Mouse (Mus musculus) macrophage (primary cell): ENCODE data around the gene Kcnh2. TPM values are rescaled to one million over a fixed set of nuclear protein-coding genes. Genes with fewer than 3 reads are reported as not detected.

ENCODE experiments used
- H3K27ac ChIP-seq: fragments of 350-480 bp; formaldehyde crosslinking; 2 replicates; pipeline ENCODE4 v1.9.0; 2021
- H3K36me3 ChIP-seq: fragments of 350-480 bp; formaldehyde crosslinking; 2 replicates; pipeline ENCODE4 v1.9.0; 2021; ENCODE audit errors: inconsistent target
- H3K4me3 ChIP-seq: fragments of 350-480 bp; formaldehyde crosslinking; 2 replicates; pipeline ENCODE4 v1.9.0; 2021; ENCODE audit errors: inconsistent target
- H3K79me2 ChIP-seq: fragments of 350-480 bp; formaldehyde crosslinking; 2 replicates; pipeline ENCODE4 v1.9.0; 2021; ENCODE audit errors: inconsistent target
- WGBS: methylation state at CpG from one replicate; pipeline ENCODE4 v1.1.7; 2026; ENCODE audit warnings: inconsistent platforms; ENCODE audit not compliant: missing documents; 5-methylcytosine and 5-hydroxymethylcytosine counted together
- polyA plus RNA-seq: library from polyadenylated mRNA; stranded (reverse); fragments of 250-400 nt; gene quantifications from 3 replicates; pipeline ENCODE4 v1.2.4, GENCODE M21; 2018; ENCODE audit warnings: inconsistent platforms

Kcnh2 gene
- polyA plus RNA-seq, 1 experiment from 2014 or later: not detected

DNA sequence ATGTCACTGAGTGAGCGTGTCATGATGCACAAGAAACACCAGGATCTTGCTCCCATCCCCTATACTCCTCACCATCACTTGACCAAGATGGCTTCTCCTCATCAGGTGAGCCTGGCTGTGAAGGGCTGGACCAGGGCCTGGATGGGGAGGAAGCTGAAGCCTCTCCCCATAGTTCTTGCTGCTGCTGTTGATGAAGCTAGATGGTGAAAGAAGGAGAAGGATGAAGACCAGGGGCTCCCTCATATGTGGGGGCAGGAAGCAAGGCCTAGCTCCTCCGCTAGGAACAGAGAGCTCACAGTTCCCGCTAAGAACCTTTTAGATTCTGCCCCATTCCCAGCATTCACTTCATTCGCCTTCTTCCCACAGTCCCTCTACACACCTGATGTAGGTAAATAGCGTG is 34.0 kb upstream of the Kcnh2 start:
- H3K79me2 ChIP-seq: no peaks in the 10 kb centered on the region
- H3K4me3 ChIP-seq: no peak overlapping the region
- H3K27ac ChIP-seq: no peak overlapping the region
- WGBS: 98% methylated on average over 5 of the region's 5 CpGs
- H3K36me3 ChIP-seq: no peaks in the 10 kb centered on the region

DNA sequence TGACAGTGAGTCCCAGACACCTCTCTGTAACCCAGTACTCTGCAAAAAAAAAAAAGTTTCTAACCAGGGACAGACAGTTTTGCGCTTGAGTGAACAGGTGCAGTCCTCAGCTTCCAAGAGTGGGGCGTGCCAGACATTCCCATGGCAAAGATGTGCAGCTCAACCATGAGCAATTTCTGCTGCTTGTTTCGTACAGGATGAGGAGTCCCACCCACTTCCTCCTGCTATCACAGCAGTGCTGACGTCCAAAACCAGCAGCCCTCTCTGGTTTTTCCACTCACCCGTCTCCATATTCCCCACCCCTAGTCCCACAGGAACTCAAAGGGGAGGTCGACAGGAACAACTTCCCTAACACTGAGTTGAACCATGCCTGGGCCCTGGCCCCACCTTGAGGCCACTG is 33.0 kb upstream of the Kcnh2 start:
- H3K4me3 ChIP-seq: no peak overlapping the region
- WGBS: 29% methylated on average over 6 of the region's 6 CpGs

GRCm38 (mm10) chr5:24383026-24383859 is 31.8 kb upstream of the Kcnh2 start:
- Histone ChIP-seq H3K79me2 (no peaks in the 10 kb centered on the region), H3K27ac (peak overlapping the region; percentile 34), H3K36me3 (no peaks in the 10 kb centered on the region), H3K4me3 (peak overlapping the region; percentile 20)
- WGBS: 13% methylated on average over 33 of the region's 34 CpGs

More for the DNA sequence above, 33.0 kb upstream of the Kcnh2 start:
- H3K36me3 ChIP-seq: no peaks in the 10 kb centered on the region
- no peaks in the 10 kb centered on the region for H3K79me2 ChIP-seq
- H3K27ac ChIP-seq: peak overlapping the region; percentile 34

GRCm38 (mm10) chr5:24381988-24382387 is 30.6 kb upstream of the Kcnh2 start:
- WGBS: 75% methylated on average over 2 of the region's 2 CpGs
- H3K79me2 ChIP-seq: no peaks in the 10 kb centered on the region
- no peak overlapping the region for H3K27ac ChIP-seq
- no peak overlapping the region for H3K4me3 ChIP-seq
- H3K36me3 ChIP-seq: no peaks in the 10 kb centered on the region

GRCm38 (mm10) chr5:24381486-24381885 is 30.1 kb upstream of the Kcnh2 start:
- Histone ChIP-seq H3K36me3 (no peaks in the 10 kb centered on the region), H3K4me3 (no peak overlapping the region), H3K79me2 (no peaks in the 10 kb centered on the region), H3K27ac (no peak overlapping the region)
- WGBS: 85% methylated on average over 6 of the region's 6 CpGs

DNA sequence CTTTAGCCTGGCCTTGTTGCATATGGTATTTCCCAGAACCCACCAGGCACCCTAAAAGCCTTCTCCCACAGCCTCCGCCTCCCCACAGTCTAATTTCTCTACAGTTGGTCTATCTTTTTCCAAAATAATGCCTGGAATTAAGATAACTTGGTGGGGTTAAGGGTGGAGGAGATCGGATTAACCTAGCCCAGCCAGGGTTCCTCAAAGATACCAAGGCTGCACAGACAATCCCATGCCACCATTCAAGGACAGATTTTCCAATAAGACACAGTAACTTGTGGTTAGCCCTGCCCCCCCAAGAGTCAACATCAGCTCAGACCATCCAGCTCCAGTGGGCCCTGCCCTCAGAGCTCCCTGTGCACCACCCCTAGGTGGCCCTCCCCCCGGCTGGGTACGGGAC is 29.1 kb upstream of the Kcnh2 start:
- 77% methylated on average over 4 of the region's 4 CpGs for WGBS
- Histone ChIP-seq H3K79me2 (no peaks in the 10 kb centered on the region), H3K36me3 (no peaks in the 10 kb centered on the region), H3K4me3 (no peak overlapping the region), H3K27ac (no peak overlapping the region)

GRCm38 (mm10) chr5:24379501-24379900 is 28.1 kb upstream of the Kcnh2 start:
- 90% methylated on average over 4 of the region's 4 CpGs for WGBS
- no peak overlapping the region for H3K27ac ChIP-seq
- no peak overlapping the region for H3K4me3 ChIP-seq
- no peaks in the 10 kb centered on the region for H3K79me2 ChIP-seq
- H3K36me3 ChIP-seq: no peaks in the 10 kb centered on the region

DNA sequence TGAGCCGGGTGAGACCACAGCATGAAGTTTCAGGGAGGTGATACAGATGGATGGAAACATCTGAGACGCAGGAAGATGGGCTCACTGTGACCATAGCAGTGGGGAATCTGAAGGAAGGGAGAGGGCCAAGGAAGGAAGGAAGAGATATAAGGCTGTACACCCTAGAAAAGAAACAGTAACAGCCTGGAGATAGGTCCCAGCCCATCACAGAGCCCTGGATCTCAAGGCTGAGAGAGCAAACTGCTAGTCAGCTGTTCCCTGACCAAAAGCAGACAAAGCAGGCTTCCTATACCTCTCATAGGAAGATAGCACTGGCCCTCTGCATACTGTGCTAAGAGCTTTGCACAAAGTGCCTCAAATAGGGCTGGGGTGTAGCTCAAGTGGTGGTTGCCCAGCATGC is 27.3 kb upstream of the Kcnh2 start:
- 100% methylated on average over 2 of the region's 2 CpGs for WGBS
- no peaks in the 10 kb centered on the region for H3K79me2 ChIP-seq
- no peak overlapping the region for H3K4me3 ChIP-seq
- no peaks in the 10 kb centered on the region for H3K36me3 ChIP-seq
- no peak overlapping the region for H3K27ac ChIP-seq

DNA sequence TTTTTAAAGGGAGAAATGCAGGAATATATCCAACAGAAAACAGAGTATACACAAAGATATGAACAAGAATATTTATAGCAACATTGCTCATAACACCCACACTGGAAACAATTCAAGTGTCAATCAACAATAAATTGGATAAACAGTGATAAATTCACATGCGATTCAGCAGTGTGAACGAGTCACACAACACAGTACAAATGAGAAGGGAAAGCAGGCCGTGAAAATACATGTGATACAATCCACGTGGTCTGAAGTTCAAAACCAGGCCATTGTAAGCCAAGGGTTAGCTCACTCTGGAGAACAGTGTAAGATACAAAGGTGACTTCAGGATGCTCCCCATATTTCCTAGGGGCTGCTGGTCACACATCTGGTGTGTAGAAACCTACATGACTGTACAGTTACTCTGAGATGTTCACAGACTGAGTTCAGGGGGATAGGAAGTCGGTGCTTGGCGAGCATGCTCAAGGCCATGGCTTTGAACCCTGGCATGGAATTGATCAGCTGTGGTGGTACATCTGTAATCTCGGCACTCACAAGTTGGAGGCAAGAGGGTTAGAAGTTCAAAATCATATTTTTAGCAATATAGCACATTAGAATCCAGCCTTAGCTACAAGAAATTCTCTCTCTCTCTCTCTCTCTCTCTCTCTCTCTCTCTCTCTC is 23.4 kb upstream of the Kcnh2 start:
- no peak overlapping the region for H3K27ac ChIP-seq
- 88% methylated on average over 7 of the region's 7 CpGs for WGBS
- no peak overlapping the region for H3K4me3 ChIP-seq
- no peaks in the 10 kb centered on the region for H3K79me2 ChIP-seq
- no peaks in the 10 kb centered on the region for H3K36me3 ChIP-seq

DNA sequence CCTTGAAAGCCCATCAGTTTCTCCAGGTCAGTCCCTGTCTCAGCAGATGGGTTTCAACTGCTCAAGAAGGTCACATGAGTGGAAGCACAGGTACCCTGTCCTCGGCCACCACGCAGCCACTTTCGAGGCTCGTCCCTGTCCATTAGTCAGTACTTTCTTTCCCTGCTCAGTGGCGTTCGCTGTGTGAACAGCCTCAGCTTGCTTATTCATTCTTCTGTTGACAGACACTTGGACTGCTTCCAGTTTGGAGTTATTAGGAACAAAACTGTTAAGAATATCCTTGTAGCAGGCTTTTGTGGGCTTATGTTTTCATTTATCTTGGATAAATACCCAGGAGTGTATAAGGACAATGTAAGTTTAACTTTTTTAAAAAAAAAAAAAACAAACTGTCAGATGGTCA is 22.8 kb upstream of the Kcnh2 start:
- 22% methylated on average over 6 of the region's 6 CpGs for WGBS
- no peak overlapping the region for H3K4me3 ChIP-seq
- no peaks in the 10 kb centered on the region for H3K79me2 ChIP-seq
- no peak overlapping the region for H3K27ac ChIP-seq
- H3K36me3 ChIP-seq: no peaks in the 10 kb centered on the region

DNA sequence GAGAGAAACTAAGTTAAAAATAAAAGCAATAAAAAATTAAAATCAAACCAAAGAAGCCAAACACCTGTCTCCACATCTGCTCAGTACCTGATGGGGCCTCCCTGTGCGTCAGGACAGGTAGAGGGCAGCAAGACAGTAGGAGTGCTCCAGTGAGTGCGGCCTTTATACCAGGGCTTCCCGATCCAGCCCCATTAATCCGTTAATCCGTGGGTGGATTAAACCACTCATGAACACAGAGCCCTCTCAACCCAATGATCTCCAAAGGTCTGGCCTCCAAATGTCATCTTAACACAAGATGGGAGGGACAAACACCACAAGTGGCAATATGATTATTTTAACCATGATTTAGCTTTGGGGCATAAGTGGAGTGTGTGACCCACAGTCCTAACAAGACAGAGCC is 22.4 kb upstream of the Kcnh2 start:
- WGBS: 95% methylated on average over 5 of the region's 5 CpGs
- H3K36me3 ChIP-seq: no peaks in the 10 kb centered on the region
- no peak overlapping the region for H3K4me3 ChIP-seq
- H3K79me2 ChIP-seq: no peaks in the 10 kb centered on the region
- H3K27ac ChIP-seq: no peak overlapping the region

DNA sequence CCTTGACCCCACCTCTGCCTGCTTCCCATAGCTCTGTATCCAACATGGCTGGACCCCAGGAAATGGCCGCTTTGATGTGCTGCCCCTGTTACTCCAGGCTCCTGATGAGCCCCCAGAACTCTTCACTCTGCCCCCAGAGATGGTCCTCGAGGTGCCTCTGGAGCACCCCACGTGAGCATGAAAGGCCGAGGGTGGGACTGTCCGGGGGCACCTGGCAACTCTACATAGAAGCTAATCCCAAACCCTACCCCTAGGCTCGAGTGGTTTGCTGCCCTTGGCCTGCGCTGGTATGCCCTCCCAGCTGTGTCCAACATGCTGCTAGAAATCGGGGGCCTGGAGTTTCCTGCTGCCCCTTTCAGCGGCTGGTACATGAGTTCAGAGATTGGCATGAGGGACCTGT is 18.4 kb upstream of the Kcnh2 start:
- Histone ChIP-seq H3K4me3 (no peak overlapping the region), H3K36me3 (no peaks in the 10 kb centered on the region), H3K27ac (no peak overlapping the region), H3K79me2 (no peaks in the 10 kb centered on the region)
- 94% methylated on average over 9 of the region's 9 CpGs for WGBS

DNA sequence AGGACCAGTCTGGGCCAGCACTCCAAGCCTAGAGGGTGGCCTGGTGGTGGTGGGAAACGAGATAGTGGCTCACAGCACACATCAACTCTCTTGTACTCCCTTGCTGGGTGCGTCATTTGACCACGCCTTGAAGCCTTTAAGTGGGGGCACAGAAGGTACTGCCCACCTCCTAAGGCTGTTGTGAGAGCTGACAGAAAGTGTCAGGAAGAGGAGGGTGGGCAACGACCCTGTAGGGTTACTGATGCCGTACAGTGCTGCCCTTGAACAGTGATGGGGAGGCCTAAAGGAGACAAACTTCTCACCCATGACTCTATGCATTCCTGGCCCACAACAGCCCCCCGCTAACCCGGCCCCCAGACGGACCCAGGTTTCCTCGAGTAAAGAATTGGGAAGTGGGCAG is 15.0 kb upstream of the Kcnh2 start:
- no peak overlapping the region for H3K4me3 ChIP-seq
- no peaks in the 10 kb centered on the region for H3K36me3 ChIP-seq
- H3K27ac ChIP-seq: no peak overlapping the region
- H3K79me2 ChIP-seq: no peaks in the 10 kb centered on the region
- 87% methylated on average over 7 of the region's 9 CpGs for WGBS

GRCm38 (mm10) chr5:24365528-24365927 is 14.1 kb upstream of the Kcnh2 start:
- H3K4me3 ChIP-seq: no peak overlapping the region
- WGBS: 9% methylated on average over 4 of the region's 5 CpGs
- no peak overlapping the region for H3K27ac ChIP-seq
- H3K79me2 ChIP-seq: no peaks in the 10 kb centered on the region
- H3K36me3 ChIP-seq: no peaks in the 10 kb centered on the region

- WGBS: 79% methylated on average over 10 of the region's 10 CpGs
- Histone ChIP-seq H3K36me3 (no peaks in the 10 kb centered on the region), H3K27ac (no peak overlapping the region), H3K79me2 (no peaks in the 10 kb centered on the region), H3K4me3 (no peak overlapping the region)
Measured at GRCm38 (mm10) chr5:24364963-24365362, 13.6 kb upstream of the Kcnh2 start.
